Mouse (Mus musculus) monocyte, adult 2 months (primary cell): ENCODE measurements around the gene Mia2.
"Not testable (repeated sequence)": the region's sequence is repeated elsewhere in the genome, so short reads cannot be mapped to it uniquely, and the experiment has no call there.

Experiments
- DNase-seq, 2 experiments: peaks; one replicate each; pipeline ENCODE4 v3.0.0; 2022; ENCODE audit warnings: low spot score in 2 of 2, low read depth in 1 of 2

Mia2 gene

DNA sequence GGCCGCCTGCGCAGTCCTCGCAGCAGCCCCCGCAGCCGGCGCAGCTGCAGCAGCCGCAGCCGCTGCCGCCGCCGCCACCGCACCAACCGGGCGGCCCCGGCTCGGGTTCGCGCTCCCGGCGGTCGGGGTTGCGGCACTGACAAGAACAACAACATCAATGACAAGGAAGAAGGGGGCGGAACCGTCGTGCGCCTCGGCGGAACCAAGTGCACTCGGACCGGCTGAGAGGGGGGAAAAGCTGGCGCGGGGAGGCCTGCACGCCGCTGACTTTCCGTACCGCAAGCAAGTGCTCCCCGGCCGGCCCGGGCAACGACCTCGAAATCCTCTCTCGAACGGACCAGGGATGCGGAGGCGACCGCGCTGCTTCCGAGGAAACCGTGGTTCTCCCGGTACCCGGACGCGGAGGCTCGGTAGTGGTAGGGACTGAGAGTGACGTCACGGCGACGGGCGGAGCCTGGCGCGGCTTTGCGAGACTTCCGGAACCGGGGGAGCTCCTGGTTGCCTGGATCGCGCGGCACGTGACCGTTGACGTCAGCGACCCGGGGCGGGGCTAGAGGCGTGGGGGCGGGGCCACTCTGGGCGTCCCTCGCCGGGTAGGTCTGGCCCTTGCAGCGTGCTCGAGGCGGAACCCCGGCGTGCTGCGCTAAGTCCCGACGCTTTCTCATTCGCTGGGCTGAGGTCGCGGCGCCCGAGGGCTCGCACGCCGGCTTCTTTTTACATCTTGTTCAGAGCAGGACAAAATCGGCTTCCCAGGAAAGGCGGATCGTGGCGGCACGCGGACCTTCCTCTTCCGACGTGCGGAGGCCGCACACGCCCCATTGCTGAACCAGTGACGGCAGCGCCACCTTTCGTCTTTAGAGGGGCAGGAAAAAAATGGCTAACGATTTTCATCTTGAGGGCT, 124.0 kb downstream of the Mia2 start, which contains the start of gene Fbxo33:
Gene Fbxo33 (minus strand): TSS at position 401 of the 901 bp plus-strand sequence.
- peak; percentile 86 to 96 for DNase-seq

DNA sequence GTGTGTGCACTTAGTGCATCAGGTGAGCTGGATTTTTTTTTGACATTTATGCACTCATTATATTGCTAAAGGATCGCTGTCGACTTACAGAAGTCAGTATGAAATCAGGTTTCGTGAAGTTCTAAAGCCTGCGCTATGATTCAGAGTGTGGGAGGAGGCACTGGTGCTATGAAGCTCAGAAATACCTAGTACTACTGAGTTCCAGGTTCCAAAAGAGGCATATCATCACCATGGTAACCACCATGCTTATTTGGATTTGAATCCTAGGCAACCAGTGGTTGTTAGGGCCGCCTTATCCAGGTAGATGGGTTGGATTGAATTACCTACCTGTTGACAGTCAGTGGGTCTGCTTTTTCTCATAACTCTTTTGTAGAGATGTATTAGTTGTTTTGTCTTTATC, 132.8 kb downstream of the Mia2 start:
- DNase-seq, result no peak

DNA sequence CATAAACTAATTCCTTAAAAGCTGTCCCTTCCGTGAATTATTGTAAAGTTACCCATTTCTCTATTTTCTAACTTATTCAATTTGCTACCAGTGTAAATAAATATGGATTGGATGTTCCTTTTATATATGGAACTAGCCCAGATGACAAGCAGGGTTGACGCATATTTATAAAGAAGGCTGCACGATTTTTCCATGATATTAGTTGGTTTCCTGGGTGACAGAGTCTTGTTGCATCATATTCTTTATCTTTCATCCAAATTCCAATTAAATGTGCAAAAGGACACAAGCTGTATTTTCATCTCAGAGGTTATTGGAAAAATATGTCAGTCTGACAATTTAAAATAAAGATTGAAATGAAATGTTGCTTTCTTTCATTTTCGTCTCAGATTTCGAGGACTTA, 142.8 kb downstream of the Mia2 start:
- no peak for DNase-seq

DNA sequence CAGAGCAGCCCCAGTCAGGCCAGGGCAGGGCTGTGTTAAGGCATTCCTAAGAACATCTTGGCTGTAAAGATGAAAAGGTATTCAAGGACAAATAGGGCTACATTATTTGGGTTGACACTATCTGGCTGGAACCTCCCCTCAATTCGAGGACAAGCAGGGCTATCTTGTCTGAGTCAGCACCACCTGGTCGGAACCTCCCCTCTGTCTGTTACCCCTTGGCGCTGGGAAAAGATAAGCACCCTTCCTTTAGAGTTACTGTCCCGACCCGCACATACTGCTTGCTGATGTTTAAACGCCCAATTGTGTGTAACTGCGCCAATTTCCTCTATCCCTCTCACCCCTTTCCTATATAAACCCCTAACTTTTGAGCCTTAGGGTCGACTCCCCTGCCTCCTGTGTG, 145.4 kb downstream of the Mia2 start:
- not testable (repeated sequence) for DNase-seq
